Mouse (Mus musculus) cerebellum, adult (tissue): ENCODE data around the gene Lamtor2.
"Not testable (repeated sequence)": the region's sequence is repeated elsewhere in the genome, so short reads cannot be mapped to it uniquely, and the experiment has no call there.

Source experiments
- ATAC-seq: cut with Nextera tagmentation; 2 replicates; pipeline ENCODE4 v1.9.2; 2017; ENCODE audit warnings: mild to moderate bottlenecking, moderate library complexity, mixed read lengths; ENCODE audit not compliant: insufficient number of reproducible peaks, low FRiP score, low TSS enrichment

The Lamtor2 gene

DNA sequence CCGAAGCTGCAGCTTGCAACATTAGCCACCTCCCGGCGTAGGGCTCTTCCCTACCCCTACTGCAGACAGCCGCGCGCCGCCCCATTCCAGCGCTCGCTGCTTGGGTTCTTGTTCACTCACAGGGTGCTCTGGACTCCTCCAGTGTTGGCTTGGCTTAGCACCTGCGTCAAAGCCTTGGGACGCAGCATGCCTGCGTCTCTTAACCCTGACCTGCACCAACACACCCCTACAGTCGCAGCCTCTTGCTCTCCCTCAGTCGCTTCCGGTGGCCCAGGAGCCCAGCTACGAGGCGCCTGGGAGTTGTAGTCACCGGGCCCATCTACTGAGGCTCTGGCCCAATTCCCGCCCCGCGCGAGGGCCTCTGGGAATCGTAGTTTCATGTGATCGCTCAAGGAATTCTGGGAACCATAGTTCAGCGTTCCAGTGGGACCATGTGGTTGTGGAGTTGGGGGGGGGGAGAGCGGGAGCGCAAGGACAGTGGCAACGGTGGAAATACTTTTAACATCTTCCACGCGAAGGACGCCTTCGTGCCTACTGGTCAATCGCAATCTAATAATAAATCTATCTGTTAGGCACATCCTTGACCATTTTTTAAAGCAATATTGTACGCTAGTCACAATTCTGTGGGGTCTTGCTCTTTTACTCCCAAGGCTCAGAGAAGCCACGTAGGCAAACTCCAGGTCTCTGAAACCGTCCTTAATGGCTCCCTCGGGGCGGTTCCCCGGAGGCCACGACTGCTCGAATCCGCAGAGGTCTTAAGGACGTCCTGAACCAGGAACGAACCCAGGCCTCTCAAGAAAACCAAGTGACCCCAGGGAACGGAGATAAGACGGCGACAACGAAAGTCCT lies at the start of gene Lamtor2:
Gene Lamtor2 (minus strand): TSS at position 399 of the 849 bp plus-strand sequence.
- ATAC-seq: peak; percentile 84

DNA sequence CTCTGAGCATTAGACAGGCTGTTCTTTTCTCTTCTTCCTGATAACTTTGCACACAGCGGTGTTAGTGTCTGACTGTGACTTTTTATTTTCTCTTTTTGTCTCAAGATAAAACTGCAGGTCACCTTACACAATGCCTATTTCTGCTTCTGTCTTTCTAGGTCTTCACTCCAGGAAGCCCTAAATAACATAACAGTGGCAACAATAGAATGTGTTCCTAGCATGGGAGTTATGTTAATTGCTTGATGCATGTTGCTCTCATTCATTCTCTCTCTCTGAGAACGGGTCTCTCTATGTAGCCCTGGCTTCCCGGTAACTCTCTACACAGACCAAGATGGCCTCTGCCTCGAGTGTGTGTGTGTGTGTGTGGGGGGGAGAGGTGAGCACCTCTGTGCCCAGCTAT lies 49.6 kb upstream of the Lamtor2 start:
- ATAC-seq: no peak

DNA sequence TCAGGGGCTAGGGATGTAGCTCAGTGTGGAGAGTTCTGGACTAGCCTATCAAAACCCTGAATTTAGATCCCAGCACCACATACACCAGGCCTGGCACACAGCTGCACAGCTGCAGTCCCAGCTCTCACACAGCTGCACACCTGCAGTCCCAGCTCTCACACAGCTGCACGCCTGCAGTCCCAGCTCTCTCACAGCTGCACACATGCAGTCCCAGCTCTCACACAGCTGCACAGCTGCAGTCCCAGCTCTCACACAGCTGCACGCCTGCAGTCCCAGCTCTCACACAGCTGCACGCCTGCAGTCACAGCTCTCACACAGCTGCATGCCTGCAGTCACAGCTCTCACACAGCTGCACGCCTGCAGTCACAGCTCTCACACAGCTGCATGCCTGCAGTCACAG lies 43.7 kb upstream of the Lamtor2 start:
- ATAC-seq: not testable (repeated sequence)

DNA sequence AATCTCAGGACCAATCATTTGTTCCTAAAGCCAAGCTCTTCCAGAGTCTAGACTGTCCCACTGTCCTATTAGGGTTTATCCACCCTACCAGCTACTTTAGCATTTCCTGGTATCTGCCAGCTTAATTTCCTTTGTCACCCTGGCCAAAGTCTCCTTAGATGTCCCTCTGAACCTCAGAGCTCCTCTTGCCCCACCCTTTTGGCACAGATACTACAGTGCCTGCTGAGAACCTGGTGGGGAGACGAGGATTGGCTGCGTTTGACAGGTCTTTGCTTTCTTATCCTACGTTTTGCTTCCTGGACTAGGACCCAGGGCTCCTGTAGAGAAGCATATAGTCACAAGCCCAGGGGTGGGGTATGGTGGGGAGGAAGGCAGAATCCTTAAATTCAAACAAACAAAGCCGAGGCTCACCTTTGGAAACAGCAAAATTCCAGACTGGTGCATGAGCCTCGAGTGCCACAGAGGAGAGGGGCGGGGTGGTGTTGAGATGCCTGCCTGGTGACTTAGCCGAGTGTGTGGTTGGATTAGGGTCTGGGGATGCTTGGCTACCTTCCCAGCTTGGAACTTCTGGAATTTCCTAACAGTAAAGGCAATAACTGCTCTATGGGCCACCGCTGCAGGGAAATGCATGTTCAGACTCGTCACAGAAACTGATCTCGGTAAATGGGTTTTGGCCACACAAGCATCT lies 41.2 kb upstream of the Lamtor2 start:
- no peak for ATAC-seq

DNA sequence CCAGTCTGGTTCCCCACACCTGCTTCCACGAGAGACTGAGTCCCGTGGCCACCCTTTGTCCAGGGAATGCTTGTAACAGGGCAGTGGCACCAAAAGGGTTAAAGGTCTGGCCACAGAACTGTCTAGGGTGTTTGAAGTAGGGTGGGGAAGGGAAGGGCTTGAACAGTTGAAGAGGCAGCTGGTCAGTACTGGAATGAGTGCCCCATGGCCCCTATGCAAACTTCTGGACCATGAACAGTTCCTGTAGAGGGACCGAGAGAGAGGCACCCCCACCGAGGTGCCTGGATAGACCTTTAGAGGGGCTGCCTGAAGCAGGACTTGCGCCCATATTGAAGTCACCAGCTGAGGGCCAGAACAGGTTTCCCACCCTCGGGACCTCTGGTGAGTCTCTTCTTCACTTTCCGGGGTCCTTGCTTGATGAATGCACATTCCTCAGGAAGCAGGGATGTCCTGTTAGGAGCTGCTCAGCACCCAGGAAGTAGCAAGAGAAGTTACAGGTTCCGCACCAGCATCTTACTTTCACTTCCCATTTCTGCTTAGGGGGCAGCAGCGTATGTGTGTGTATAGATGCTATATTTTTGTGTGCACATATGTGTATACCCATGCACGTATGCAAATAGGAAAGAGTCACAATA lies 40.2 kb upstream of the Lamtor2 start:
- no peak for ATAC-seq

DNA sequence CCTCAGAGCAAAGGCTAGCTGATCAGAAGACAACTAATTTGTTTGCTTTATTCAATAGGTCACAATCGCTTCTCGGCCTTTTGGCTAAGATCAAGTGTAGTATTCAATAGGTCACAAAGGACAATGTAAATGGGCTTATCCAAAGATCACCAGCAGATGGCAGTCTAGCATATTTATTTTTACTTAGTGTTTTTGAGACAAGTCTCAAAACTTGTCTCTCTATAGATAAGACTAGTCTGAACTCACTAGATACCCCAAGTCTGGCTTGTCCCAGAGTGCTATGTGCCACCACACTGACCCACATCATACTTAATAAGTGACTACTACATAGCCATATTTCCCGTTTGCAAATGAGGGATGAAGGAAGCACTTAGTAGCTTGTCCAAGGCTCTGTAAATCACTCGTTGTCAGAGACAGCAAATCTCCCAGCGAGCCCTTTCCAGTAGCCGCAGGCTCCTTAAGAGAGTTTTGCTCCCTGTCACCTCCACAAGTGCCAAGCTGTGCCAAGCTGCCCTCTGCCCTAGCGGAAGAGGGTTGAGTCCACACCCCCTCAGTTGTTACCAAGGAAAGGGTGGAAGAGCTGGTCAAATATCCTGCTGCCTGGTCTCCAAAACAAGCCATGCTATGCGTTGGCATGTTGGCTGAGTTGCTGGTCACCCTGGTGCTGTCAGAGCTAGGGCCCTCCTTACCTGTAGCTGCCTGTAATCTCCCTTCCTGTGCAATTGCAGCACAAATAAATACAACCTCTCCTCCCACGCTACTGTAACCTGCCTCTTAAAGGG lies 39.3 kb upstream of the Lamtor2 start:
- ATAC-seq: 0 out of 2 replicates have a peak, but pooled peaks have one; percentile 20

DNA sequence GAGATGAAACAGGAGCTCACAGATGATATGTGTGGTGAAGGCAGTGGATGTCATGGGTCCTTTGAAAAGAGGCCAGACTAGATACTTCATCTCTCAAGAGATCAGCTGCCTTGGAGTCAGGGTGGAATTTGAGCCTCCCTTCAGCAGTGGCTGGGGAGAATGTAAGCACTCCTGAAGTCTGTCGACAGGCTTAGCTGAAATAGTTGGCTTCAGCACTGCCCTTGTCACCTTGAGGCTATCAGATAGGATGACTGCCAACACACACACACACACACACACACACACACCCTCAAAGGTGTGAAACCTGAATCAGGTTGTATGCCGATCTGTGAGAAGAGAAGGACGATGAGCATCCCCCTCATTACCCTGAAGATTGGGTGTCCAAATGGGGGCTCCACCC lies 38.2 kb upstream of the Lamtor2 start:
- no peak for ATAC-seq

DNA sequence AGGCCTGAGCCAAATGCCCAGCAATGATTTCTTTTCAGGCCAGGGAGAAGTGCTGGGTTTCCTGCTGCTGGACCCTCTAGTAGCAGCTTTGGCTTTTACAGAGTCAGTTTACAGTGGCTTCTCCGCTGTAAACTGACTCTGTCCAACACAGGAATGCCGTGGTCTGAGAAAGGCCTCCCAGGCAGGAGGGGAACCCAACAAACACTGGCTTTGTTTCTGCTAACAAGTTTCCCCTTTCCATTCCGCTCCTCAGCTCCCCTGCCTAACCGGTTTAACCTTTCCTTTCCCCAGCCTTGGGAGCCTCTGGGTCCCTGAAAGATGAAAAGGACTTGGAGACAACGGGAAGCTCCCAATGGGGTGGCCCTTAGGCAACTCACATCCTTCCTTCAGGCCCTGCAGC lies 37.4 kb upstream of the Lamtor2 start:
- ATAC-seq: no peak

DNA sequence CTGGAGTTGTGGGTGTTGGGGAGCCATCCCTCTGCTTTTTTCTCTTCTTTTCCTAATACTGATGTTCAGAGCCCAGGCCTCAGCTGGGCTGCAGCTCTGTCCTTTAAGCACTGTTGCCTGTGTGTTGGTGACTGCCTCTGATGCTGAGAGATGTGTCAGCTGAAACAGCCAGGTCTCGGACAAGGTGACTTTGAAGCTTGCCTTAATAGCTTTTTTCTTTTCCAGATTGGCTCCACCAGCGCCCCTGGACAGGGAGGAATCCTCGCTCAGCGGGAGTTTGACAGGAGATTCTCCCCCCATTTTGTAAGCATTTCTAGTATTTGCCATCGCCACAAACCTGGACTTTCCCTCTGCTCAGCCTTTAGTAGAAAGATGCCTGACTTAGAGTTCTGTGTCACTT lies 33.8 kb upstream of the Lamtor2 start:
- ATAC-seq: no peak

DNA sequence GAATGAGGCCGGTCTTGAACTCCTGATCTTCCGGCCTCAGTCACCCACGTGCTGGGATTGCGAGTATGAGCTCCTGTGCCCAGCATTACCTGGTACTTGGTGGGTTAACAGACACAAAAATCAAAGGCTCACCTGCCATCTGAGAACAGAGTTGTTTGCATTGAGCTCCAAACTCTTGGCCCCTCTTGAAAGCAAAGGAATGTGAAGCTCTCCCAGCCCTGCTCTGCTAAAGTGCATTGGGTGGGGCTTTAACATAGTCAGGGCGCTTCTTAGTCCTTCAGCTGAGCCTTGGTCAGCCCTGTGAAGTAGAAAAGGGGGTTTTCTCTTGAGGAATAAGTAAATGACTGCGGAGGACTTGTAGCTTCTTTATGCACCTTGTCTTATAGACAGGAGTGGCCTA lies 32.9 kb upstream of the Lamtor2 start:
- no peak for ATAC-seq

DNA sequence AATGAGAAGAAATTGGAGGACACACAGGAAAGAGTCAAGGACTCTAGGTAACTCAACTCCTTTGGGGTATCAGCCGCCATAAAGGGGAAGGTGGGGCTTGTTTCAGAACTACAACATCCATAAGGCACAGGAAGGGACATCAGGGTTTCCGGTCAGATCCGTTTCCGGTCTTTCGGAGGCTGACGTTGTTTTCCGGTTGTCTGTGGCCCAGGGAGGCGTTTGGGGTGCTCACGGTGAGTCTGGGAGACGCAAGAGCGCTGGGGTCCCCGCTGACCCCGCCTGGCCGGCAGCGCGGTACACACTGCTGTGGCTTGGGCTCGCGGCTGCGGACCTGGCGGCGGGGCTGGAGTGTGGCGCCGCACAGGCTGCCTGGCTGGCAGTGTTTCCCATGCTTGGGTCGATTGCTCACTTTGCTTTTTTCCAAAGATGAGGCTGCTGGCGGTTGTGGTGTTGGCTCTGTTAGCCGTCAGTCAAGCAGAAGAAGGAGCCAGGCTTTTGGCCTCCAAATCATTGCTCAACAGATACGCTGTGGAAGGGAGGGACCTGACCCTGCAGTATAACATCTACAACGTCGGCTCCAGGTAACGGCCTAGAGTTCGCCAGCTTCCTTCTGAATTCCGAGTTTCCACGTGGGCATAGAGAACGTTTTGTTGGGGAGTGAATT lies 26.7 kb upstream of the Lamtor2 start:
- peak; percentile 96 for ATAC-seq

DNA sequence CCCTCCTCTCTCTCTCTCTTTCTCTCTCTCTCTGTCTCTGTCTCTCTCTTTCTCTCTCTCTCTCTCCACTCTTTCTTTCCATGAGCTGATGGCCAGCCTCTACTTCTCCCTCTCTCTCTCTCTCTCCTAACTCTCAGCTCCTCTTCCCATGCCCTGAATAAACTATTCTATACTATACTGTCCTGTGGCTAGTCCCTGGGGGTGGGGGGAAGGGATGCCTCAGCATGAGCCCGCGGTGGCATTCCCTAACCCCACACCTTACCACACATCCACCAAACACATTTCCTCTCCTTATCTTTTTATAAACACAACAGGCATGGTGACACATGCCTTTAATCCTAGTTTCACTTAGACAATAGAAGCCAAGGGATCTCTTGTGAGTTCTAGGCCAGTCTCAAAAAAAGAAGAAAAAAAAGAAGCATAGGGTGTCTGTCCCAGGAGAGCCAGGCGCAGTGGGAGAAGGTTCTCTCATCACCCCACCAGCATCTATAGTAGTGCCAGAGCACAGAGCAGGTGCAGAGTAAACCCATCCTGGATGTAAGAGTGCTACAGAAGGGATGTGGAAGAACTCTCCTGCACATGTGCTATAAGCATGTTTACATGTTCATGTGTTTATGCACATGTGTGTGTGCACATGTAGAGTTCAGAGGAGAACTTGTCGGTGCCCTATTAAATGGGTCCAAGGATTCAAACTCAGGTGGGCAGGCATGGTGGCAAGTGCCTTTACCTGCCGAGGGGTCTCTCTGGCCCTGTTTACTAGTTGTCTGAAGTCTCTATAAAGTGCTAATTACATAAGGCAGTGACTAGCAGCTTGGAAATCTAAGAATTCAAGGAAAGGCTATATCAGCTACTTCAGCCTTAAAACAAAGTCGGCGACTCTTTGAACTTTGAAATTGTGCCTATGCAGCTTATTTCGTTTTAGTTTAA lies 25.9 kb upstream of the Lamtor2 start:
- ATAC-seq: no peak

DNA sequence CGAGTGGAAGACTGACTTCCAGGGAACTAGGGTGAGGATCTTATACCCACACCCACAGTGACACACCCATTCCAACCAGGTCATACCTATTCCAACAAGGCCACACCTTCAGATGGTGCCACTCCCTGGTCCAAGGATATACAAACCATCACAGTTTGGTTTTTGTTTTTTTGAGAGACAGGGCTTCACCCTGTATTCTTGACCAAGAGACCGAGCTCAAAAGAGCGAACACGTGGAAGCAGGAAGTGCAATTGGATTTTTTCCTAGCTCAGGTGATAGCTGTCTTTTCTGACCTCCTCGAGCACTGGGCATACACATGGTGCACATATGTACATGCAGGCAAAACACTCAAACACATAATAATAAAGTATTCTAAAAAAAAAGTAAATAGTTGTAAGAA lies 25.0 kb upstream of the Lamtor2 start:
- ATAC-seq: not testable (repeated sequence)

DNA sequence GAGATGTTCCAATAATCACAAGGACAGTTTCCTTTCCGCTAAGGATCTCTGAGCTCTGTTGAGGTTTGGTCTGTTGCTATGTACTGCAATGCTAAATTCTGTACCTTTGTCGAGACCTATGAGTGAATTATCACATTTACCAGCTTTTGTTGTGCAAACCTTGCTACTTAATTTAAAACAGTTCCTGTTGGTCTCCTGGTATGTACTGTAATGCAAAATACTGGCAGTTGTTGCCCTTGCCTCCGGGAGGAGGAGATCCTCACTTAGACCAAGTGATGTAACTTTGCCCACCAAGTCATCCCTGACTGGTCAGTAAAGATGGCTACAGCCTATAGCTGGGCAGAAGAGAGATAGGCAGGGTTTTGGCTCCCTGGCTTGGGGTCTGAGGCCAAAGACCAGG lies 22.7 kb upstream of the Lamtor2 start, which contains the start of gene Ssr2:
Gene Ssr2 (plus strand): TSS at position 337 of the 400 bp plus-strand sequence.
- ATAC-seq: no peak

DNA sequence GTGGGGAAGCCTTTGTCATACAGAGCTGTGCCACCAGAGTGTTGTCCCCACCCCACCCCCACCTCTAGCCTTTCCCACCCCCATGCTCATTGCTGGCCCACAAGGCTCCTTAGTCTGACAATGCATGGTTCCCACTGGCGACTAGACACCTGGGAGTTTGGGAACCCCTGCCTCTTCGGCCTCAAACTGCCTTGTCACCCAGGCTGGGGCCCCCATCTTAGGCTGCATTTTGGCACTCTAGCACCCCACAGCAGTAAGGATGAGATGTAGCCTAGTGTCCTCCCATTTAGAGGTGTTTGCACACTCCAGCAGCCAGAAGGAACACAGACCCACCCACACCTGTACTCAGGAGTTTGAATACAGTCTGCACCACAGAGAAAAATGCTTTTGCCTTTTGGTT lies 20.9 kb upstream of the Lamtor2 start:
- ATAC-seq: no peak

DNA sequence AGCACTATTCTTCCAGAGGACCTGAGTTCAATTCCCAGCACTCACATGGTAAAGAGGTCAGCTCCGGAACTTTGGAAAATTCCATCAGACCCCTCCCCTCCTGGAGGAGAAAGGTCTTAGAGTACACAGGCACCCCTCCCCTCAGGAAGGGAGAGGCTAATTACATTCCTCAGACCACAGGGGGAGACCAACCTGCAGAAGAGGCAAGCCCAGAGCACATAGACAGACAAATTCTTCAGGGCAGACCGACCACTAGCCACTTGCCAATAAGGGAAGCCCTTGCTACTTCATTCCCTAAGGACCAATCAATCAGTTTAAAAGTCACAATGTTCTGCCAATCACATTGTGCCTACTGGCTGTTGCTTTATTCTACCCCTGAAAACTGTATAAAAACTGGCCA lies 20.0 kb upstream of the Lamtor2 start:
- ATAC-seq: no peak

DNA sequence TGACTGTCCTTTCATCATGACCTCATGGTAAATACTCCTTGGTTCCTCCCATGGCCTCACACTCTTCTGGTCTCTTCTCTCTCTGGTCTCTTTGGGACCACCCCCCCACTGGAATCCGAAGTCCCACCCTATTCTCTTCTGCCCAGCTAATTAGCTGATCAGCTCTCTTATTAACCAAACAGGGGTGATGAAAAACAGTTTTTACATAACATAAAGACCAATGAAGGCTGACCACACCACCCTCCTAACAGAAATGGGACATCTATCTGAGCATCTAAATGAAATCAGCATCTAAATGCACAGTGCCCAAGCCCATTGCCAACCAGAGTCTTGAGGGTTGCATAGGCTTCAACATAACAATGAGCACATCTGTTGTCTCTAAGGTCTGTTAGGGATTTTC lies 19.0 kb upstream of the Lamtor2 start:
- no peak for ATAC-seq

DNA sequence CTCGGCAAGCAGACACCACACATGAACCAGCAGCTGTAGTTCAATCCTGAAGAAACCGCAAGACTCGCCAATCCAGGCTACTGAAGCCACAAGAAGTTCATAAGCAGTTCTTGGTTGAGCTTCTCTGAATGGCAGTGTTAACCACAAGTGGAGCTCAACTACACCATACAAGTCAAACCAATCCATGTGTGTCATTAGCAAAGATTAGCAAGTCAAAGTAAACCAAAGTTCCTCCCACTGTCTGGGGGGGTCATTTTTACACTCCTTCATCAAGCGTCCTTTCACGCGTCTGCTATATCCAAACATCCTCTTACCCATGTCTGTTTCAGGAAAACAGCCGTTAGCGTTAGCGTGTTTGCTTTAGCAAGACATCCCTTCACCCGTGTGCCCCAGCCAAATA lies 17.5 kb upstream of the Lamtor2 start:
- no peak for ATAC-seq

DNA sequence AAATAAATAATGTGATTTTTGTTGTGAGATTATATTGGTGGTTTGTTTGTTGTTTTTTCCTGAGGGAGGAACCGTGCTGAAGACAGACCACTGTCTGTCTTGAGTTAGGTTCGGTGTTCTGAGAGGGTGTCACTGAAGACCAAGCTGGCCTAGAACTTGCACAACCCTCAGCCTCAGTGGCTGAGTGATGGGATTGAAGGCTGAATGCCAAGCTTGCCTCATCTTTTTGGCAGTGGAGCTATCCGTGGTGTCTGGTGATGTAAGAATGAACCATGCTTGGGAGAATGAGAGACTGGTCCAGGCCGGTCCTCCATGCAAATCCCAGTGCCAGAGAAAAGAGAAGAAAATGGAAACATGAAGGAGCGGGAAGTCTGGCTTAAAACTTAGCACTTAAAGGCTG lies 16.8 kb upstream of the Lamtor2 start:
- ATAC-seq: no peak
